Mouse (Mus musculus): ENCODE results near the gene Ano1. TPM values are rescaled to one million over a fixed set of nuclear protein-coding genes. Genes with fewer than 3 reads are reported as not detected.
A peak's percentile ranks its signal among the peaks of the same experiment; 100 is the strongest.

Ano1 gene
- polyA plus RNA-seq, 1 experiment from 2014 or later = 69.0 TPM

DNA sequence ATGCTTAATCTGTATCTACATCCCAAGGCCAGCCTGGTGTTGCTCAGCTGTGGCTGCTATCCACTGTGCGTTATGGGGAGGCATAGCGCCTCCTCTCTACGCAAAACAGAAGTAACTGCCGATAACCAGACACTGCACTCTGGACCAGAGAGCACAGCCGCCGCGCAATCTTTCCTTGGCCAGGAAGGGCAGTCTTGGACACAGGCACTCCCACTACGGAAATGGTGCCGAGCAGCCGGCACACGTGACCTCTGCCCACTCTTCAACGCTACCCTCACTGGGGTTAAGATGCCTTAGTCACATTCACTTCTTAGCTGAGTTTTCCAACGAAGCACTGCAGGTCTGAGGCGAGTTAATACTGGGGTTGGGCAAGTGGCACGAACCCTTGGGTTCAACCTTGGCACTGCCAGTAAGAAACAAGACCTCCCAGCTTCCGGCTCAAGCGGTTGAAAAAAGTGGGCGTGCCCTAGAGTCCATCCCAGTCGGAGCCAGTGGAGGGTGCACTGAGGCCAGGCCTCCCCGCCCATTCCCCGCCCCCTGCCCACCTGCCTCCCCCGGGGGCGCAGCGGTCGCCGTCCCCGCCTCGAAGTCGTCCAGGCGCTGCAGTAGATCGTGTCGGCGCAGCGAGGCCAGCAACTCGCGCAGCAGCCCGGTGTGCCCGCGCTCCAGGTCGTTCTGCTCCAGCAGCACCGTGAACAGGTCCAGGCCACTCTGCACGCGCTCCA lies 170.1 kb downstream of the Ano1 start:
- 2% methylated on average over 43 of the region's 43 CpGs for WGBS
- H3K4me3 ChIP-seq (ENCODE audit: low read depth, low read length) = peak overlapping the region; percentile 91
- peak overlapping the region; percentile 40 for H3K9ac ChIP-seq (replicated peaks; ENCODE audit: low read depth)
- peak overlapping the region; percentile 85 for H3K4me2 ChIP-seq (replicated peaks; ENCODE audit: low read depth, low read length)
- TF ChIP-seq EP300 (IDR thresholded peaks at IDR 0.05) = peak; percentile 39; the same call in 1 of the 2 replicates
- peak; percentile 85 for TF ChIP-seq CTCF (IDR thresholded peaks at IDR 0.05)
- peaks cover 6% of the 10 kb centered on the region; the same call in 1 of the 2 replicates for H3K4me1 ChIP-seq (ENCODE audit: insufficient read depth, low read depth, low read length)
- ATAC-seq (peak; percentile 91), DNase-seq (ENCODE audit: low spot score) (peak; percentile 96)
- peak overlapping the region; percentile 84 for H3K27ac ChIP-seq (ENCODE audit: low read length)
- no peaks in the 10 kb centered on the region for H3K9me3 ChIP-seq (ENCODE audit: low read length)
- 0 out of 2 replicates have a peak, but pooled peaks cover 4% of the 10 kb centered on the region for H3K36me3 ChIP-seq (ENCODE audit: insufficient read depth, low read length)
- no peaks in the 10 kb centered on the region for H3K27me3 ChIP-seq (replicated peaks; ENCODE audit: insufficient read depth, low read length)

- ATAC-seq (no peak), DNase-seq (ENCODE audit: low spot score) (no peak)
- Histone ChIP-seq H3K27me3 (replicated peaks; ENCODE audit: insufficient read depth, low read length) (no peaks in the 10 kb centered on the region), H3K4me2 (replicated peaks; ENCODE audit: low read depth, low read length) (no peak overlapping the region), H3K4me1 (ENCODE audit: insufficient read depth, low read depth, low read length) (peaks cover 6% of the 10 kb centered on the region; the same call in 1 of the 2 replicates), H3K9ac (replicated peaks; ENCODE audit: low read depth) (no peak overlapping the region), H3K9me3 (ENCODE audit: low read length) (no peaks in the 10 kb centered on the region), H3K36me3 (ENCODE audit: insufficient read depth, low read length) (0 out of 2 replicates have a peak, but pooled peaks cover 4% of the 10 kb centered on the region), H3K4me3 (ENCODE audit: low read depth, low read length) (no peak overlapping the region), H3K27ac (ENCODE audit: low read length) (no peak overlapping the region)
- TF ChIP-seq CTCF (IDR thresholded peaks at IDR 0.05) (no peak), EP300 (IDR thresholded peaks at IDR 0.05) (no peak)
- WGBS = 87% methylated on average over 5 of the region's 5 CpGs
These were observed 173.9 kb downstream of the Ano1 start for GRCm38 (mm10) chr7:144577876-144578275.

- ATAC-seq (no peak), DNase-seq (ENCODE audit: low spot score) (no peak)
- Histone ChIP-seq H3K9ac (replicated peaks; ENCODE audit: low read depth) (no peak overlapping the region), H3K4me3 (ENCODE audit: low read depth, low read length) (no peak overlapping the region), H3K4me2 (replicated peaks; ENCODE audit: low read depth, low read length) (no peak overlapping the region), H3K9me3 (ENCODE audit: low read length) (no peaks in the 10 kb centered on the region), H3K4me1 (ENCODE audit: insufficient read depth, low read depth, low read length) (no peaks in the 10 kb centered on the region), H3K36me3 (ENCODE audit: insufficient read depth, low read length) (no peaks in the 10 kb centered on the region), H3K27ac (ENCODE audit: low read length) (no peak overlapping the region), H3K27me3 (replicated peaks; ENCODE audit: insufficient read depth, low read length) (no peaks in the 10 kb centered on the region)
- WGBS = 79% methylated on average over 5 of the region's 5 CpGs
- TF ChIP-seq EP300 (IDR thresholded peaks at IDR 0.05) (no peak), CTCF (IDR thresholded peaks at IDR 0.05) (no peak)
These were observed 179.5 kb downstream of the Ano1 start for GRCm38 (mm10) chr7:144572234-144572633.

DNA sequence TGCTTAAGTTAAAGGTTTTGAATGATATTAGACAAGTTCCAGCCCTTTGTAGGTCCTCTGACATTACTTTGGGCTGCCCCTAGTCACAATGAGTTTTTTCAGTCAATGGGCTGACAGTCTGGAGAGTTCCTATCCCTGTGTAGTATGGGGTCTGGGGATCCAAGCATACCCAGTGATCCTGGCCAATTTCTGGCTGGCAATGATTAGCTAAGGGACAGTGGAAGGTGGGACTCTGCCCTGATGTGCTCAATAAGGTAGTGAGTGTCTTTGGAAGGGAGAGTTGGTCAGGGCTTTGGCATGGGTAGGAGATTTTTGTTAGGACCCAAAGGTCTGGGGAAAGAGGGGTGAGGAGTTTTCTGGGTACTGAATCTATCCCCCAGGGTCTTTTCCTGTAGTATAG lies 180.2 kb downstream of the Ano1 start:
- H3K9me3 ChIP-seq (ENCODE audit: low read length) = no peaks in the 10 kb centered on the region
- H3K4me2 ChIP-seq (replicated peaks; ENCODE audit: low read depth, low read length) = no peak overlapping the region
- no peak overlapping the region for H3K27ac ChIP-seq (ENCODE audit: low read length)
- TF ChIP-seq CTCF (IDR thresholded peaks at IDR 0.05) (no peak), EP300 (IDR thresholded peaks at IDR 0.05) (no peak)
- H3K4me3 ChIP-seq (ENCODE audit: low read depth, low read length) = no peak overlapping the region
- H3K36me3 ChIP-seq (ENCODE audit: insufficient read depth, low read length) = no peaks in the 10 kb centered on the region
- no peak overlapping the region for H3K9ac ChIP-seq (replicated peaks; ENCODE audit: low read depth)
- ATAC-seq = no peak
- DNase-seq (ENCODE audit: low spot score) = no peak
- no peaks in the 10 kb centered on the region for H3K4me1 ChIP-seq (ENCODE audit: insufficient read depth, low read depth, low read length)
- no peaks in the 10 kb centered on the region for H3K27me3 ChIP-seq (replicated peaks; ENCODE audit: insufficient read depth, low read length)

- no peaks in the 10 kb centered on the region for H3K4me1 ChIP-seq (ENCODE audit: insufficient read depth, low read depth, low read length)
- no peaks in the 10 kb centered on the region for H3K9me3 ChIP-seq (ENCODE audit: low read length)
- 44% methylated on average over 7 of the region's 7 CpGs for WGBS
- peak overlapping the region; percentile 43; the same call in 1 of the 2 replicates for H3K27ac ChIP-seq (ENCODE audit: low read length)
- DNase-seq (ENCODE audit: low spot score) (peak; percentile 56), ATAC-seq (peak; percentile 82)
- no peaks in the 10 kb centered on the region for H3K27me3 ChIP-seq (replicated peaks; ENCODE audit: insufficient read depth, low read length)
- no peak overlapping the region for H3K4me3 ChIP-seq (ENCODE audit: low read depth, low read length)
- H3K9ac ChIP-seq (replicated peaks; ENCODE audit: low read depth) = no peak overlapping the region
- TF ChIP-seq CTCF (IDR thresholded peaks at IDR 0.05) (no peak), EP300 (IDR thresholded peaks at IDR 0.05) (no peak)
- H3K4me2 ChIP-seq (replicated peaks; ENCODE audit: low read depth, low read length) = no peak overlapping the region
- no peaks in the 10 kb centered on the region for H3K36me3 ChIP-seq (ENCODE audit: insufficient read depth, low read length)
These were observed 182.3 kb downstream of the Ano1 start for GRCm38 (mm10) chr7:144569428-144569827.

GRCm38 (mm10) chr7:144568091-144568490 lies 183.7 kb downstream of the Ano1 start:
- Histone ChIP-seq H3K9me3 (ENCODE audit: low read length) (no peaks in the 10 kb centered on the region), H3K27ac (ENCODE audit: low read length) (no peak overlapping the region), H3K4me1 (ENCODE audit: insufficient read depth, low read depth, low read length) (no peaks in the 10 kb centered on the region), H3K4me2 (replicated peaks; ENCODE audit: low read depth, low read length) (no peak overlapping the region), H3K27me3 (replicated peaks; ENCODE audit: insufficient read depth, low read length) (no peaks in the 10 kb centered on the region), H3K4me3 (ENCODE audit: low read depth, low read length) (no peak overlapping the region), H3K9ac (replicated peaks; ENCODE audit: low read depth) (no peak overlapping the region), H3K36me3 (ENCODE audit: insufficient read depth, low read length) (no peaks in the 10 kb centered on the region)
- TF ChIP-seq EP300 (IDR thresholded peaks at IDR 0.05) = no peak
- no peak for TF ChIP-seq CTCF (IDR thresholded peaks at IDR 0.05)
- DNase-seq (ENCODE audit: low spot score) (no peak), ATAC-seq (no peak)
